Mouse (Mus musculus) brain, embryonic 14.5 days (tissue): ENCODE measurements around the gene Mfap3.

ENCODE experiments used
- CTCF ChIP-seq: fragments of 200-500 bp; IDR thresholded peaks from 2 replicates; pipeline ENCODE4 v1.5.1; 2012; ENCODE audit warnings: inconsistent platforms, mild to moderate bottlenecking, moderate library complexity, borderline replicate concordance; ENCODE audit not compliant: insufficient read depth, insufficient read length; ENCODE audit errors: extremely low read depth
- POLR2A ChIP-seq: fragments of 200-500 bp; IDR thresholded peaks from 2 replicates; pipeline ENCODE4 v1.6.1; 2012; ENCODE audit warnings: mild to moderate bottlenecking, inconsistent platforms, borderline replicate concordance; ENCODE audit not compliant: poor library complexity, insufficient read depth, insufficient read length, severe bottlenecking; ENCODE audit errors: extremely low read depth

DNA sequence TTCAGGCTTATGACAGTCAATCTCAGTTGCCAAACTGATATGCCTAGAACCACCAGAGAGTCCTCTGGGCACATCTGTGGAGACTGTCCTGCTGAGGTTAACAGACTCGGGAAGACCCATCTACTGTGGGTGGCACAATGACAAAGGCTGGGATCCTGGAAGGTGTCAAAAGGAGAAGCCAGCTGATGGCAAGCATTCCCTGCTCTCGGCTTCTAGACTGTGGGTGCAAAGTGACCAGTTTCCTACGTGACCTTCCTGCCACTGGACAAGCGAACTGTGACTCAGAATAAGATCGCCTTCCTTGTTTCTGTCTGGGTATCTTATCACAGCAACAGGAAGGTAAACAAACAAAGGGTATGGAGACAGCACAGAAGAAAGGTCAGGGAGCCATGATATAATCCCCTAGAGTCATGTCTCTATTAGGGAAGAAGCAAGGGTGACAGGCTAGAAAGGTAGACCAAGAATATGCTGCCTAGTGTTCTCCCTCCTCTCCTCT lies 1.5 kb upstream of the Mfap3 start:
- no peak for TF ChIP-seq CTCF
- no peak for TF ChIP-seq POLR2A
